In the genomic region with DNA sequence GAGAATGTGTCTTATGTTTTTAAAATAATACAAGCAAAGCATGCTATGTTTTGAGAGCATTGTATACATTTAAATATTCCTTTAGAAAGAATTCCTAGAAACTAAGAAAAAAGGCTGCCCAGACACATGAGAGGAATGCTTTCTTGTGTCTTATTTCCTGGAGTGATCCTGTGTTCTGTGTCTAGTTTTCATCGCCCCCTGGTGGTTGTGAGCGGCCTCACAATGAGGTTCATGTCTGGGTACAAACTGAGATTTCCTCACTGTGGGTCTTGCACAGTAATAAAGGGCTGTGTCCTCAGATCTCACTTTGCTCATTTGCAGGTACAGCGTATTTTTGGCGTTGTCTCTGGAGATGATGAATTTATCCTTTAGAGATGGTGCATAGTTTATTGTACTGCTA, we compare ENCODE assay signal across 8 mouse cellular contexts.
A peak's percentile ranks its signal among the peaks of the same experiment; 100 is the strongest.
DNase-seq lines count a peak whose midpoint lies in the region; ATAC-seq and TF ChIP-seq lines count a peak whose summit lies in the region.
"Not testable (repeated sequence)": the region's sequence is repeated elsewhere in the genome, so short reads cannot be mapped to it uniquely, and the experiment has no call there.

No protein-coding gene starts in this region.

- H3K36me3 ChIP-seq in E14TG2a.4 (ENCODE audit: insufficient read depth, low read length); heart, postnatal 0 days (replicated peaks; ENCODE audit: control insufficient read depth, insufficient read depth, low read length); limb, embryonic 11.5 days (ENCODE audit: control insufficient read depth, insufficient read depth, low read length): not testable (repeated sequence)

- H3K4me2 ChIP-seq in heart, postnatal 0 days (ENCODE audit: low read depth, low read length); limb, embryonic 11.5 days (ENCODE audit: low read depth, severe bottlenecking): not testable (repeated sequence)

- not testable (repeated sequence) for ATAC-seq in heart, postnatal 0 days (ENCODE audit: insufficient read depth, low read depth); limb, embryonic 11.5 days (ENCODE audit: insufficient number of reproducible peaks, low FRiP score, low TSS enrichment, low read depth)

- TF ChIP-seq CTCF in E14TG2a.4 (conservative IDR thresholded peaks at IDR 0.05; ENCODE audit: low read length) = peak; percentile 25
- TF ChIP-seq CTCF in heart, postnatal 0 days (IDR thresholded peaks at IDR 0.05; ENCODE audit: low read depth) = peak; percentile 27

- peak; percentile 22 for DNase-seq in adrenal gland, postnatal 10 days
- peak; percentile 22 for DNase-seq in embryo, embryonic 10.5 days (ENCODE audit: low spot score)
- DNase-seq in heart, postnatal 0 days (ENCODE audit: low spot score) = not testable (repeated sequence)
- peak; percentile 65 for DNase-seq in kidney, adult 9 months
- peak; percentile 29 for DNase-seq in limb, embryonic 11.5 days (ENCODE audit: low spot score)
- peak; percentile 7 for DNase-seq in mesoderm, embryonic 11.5 days (ENCODE audit: low read depth, low spot score)
- DNase-seq in thymus, postnatal 25 days = peak; percentile 39

- not testable (repeated sequence) for H3K27me3 ChIP-seq in E14TG2a.4 (ENCODE audit: insufficient read depth, low read length); heart, postnatal 0 days (ENCODE audit: control insufficient read depth, insufficient read depth, low read length); limb, embryonic 11.5 days (ENCODE audit: control insufficient read depth, insufficient read depth, low read length)

- not testable (repeated sequence) for H3K4me1 ChIP-seq in E14TG2a.4 (replicated peaks; ENCODE audit: low read depth, low read length); heart, postnatal 0 days (ENCODE audit: control insufficient read depth, insufficient read depth); limb, embryonic 11.5 days (ENCODE audit: control insufficient read depth, insufficient read depth, low read length)

- 21% methylated on average over 4 of the region's 4 CpGs for WGBS in heart, postnatal 0 days
- 27% methylated on average over 4 of the region's 4 CpGs for WGBS in limb, embryonic 11.5 days

- not testable (repeated sequence) for H3K9ac ChIP-seq in heart, postnatal 0 days (replicated peaks; ENCODE audit: low read depth, low read length); limb, embryonic 11.5 days (ENCODE audit: low read length)

- not testable (repeated sequence) for TF ChIP-seq EP300 in heart, postnatal 0 days (IDR thresholded peaks at IDR 0.05; ENCODE audit: low read depth)

- H3K4me3 ChIP-seq in E14TG2a.4 (replicated peaks; ENCODE audit: low read length); heart, postnatal 0 days (ENCODE audit: low read depth, low read length); limb, embryonic 11.5 days (ENCODE audit: low read depth, low read length): not testable (repeated sequence)

- not testable (repeated sequence) for H3K27ac ChIP-seq in heart, postnatal 0 days (ENCODE audit: low read depth); limb, embryonic 11.5 days (replicated peaks; ENCODE audit: low read depth, low read length)

- not testable (repeated sequence) for H3K9me3 ChIP-seq in E14TG2a.4 (ENCODE audit: low read length); heart, postnatal 0 days (replicated peaks; ENCODE audit: control insufficient read depth, low read length); limb, embryonic 11.5 days (ENCODE audit: control insufficient read depth, low read length)
